Mouse (Mus musculus) embryonic facial prominence, embryonic 15.5 days (tissue): Measurements from ENCODE around the gene Map4k2. TPM values are rescaled to one million over a fixed set of nuclear protein-coding genes. Genes with fewer than 3 reads are reported as not detected.

Source experiments
- ATAC-seq: fragments of 200-750 bp; cut with Nextera tagmentation; 2 replicates; pipeline ENCODE4 v1.8.0; 2017; ENCODE audit warnings: low read depth, moderate TSS enrichment; ENCODE audit not compliant: insufficient number of reproducible peaks, low FRiP score, low TSS enrichment
- H3K27ac ChIP-seq: fragments of 300-500 bp; sonication (generic); replicated peaks from 2 replicates; pipeline ENCODE4 v1.5.1; 2015; ENCODE audit warnings: mild to moderate bottlenecking, inconsistent platforms
- H3K27me3 ChIP-seq: fragments of 300-500 bp; sonication (generic); 2 replicates; pipeline ENCODE4 v1.6.1; 2015; ENCODE audit warnings: inconsistent platforms
- H3K36me3 ChIP-seq: fragments of 300-500 bp; sonication (generic); 2 replicates; pipeline ENCODE4 v1.6.1; 2015; ENCODE audit warnings: mild to moderate bottlenecking, inconsistent platforms
- H3K4me1 ChIP-seq: fragments of 300-500 bp; sonication (generic); 2 replicates; pipeline ENCODE4 v1.6.1; 2015; ENCODE audit warnings: inconsistent platforms
- H3K4me2 ChIP-seq: fragments of 300-500 bp; sonication (generic); replicated peaks from 2 replicates; pipeline ENCODE4 v1.6.1; 2015; ENCODE audit warnings: mild to moderate bottlenecking, inconsistent platforms
- H3K4me3 ChIP-seq: fragments of 300-500 bp; sonication (generic); replicated peaks from 2 replicates; pipeline ENCODE4 v1.5.1; 2015; ENCODE audit warnings: mild to moderate bottlenecking, inconsistent platforms
- H3K9ac ChIP-seq: fragments of 300-500 bp; sonication (generic); 2 replicates; pipeline ENCODE4 v1.6.1; 2015; ENCODE audit warnings: inconsistent platforms
- H3K9me3 ChIP-seq: fragments of 300-500 bp; sonication (generic); replicated peaks from 2 replicates; pipeline ENCODE4 v1.6.1; 2016; ENCODE audit warnings: inconsistent platforms
- WGBS: fragments of 180-500 bp; shearing (Covaris S2); methylation state at CpG from one replicate; pipeline ENCODE4 v1.1.7; 2015; 5-methylcytosine and 5-hydroxymethylcytosine counted together
- polyA plus RNA-seq: library from polyadenylated mRNA; unstranded; fragments of >200 nt; fragmentation: Nextera tagmentation; extraction: Ambion mirVana; gene quantifications from 2 replicates; pipeline ENCODE4 v1.2.1, GENCODE M21; 2015

Gene Map4k2
- polyA plus RNA-seq, 1 experiment from 2014 or later: 16.7 TPM

- Histone ChIP-seq H3K4me1 (peaks cover 28% of the 10 kb centered on the region), H3K9ac (no peak overlapping the region), H3K27me3 (peaks cover 15% of the 10 kb centered on the region), H3K4me3 (no peak overlapping the region), H3K9me3 (no peaks in the 10 kb centered on the region), H3K4me2 (no peak overlapping the region), H3K27ac (no peak overlapping the region), H3K36me3 (no peaks in the 10 kb centered on the region)
- 85% methylated on average over 5 of the region's 5 CpGs for WGBS
- ATAC-seq: no peak
Observed at GRCm38 (mm10) chr19:6396237-6396636, 55.3 kb downstream of the Map4k2 start.

- Histone ChIP-seq H3K4me3 (no peak overlapping the region), H3K4me2 (no peak overlapping the region), H3K36me3 (no peaks in the 10 kb centered on the region), H3K27ac (no peak overlapping the region), H3K27me3 (peaks cover 29% of the 10 kb centered on the region), H3K9me3 (no peaks in the 10 kb centered on the region), H3K4me1 (peaks cover 37% of the 10 kb centered on the region), H3K9ac (no peak overlapping the region)
- no peak for ATAC-seq
- WGBS: 86% methylated on average over 22 of the region's 22 CpGs
Observed at GRCm38 (mm10) chr19:6397582-6398249, 56.8 kb downstream of the Map4k2 start.

GRCm38 (mm10) chr19:6398447-6399284 lies 57.7 kb downstream of the Map4k2 start:
- H3K4me2 ChIP-seq: peak overlapping the region; percentile 97
- peaks cover 38% of the 10 kb centered on the region for H3K27me3 ChIP-seq
- no peak overlapping the region; the same call in 1 of the 2 replicates for H3K27ac ChIP-seq
- no peak overlapping the region for H3K9ac ChIP-seq
- peaks cover 37% of the 10 kb centered on the region for H3K4me1 ChIP-seq
- H3K36me3 ChIP-seq: no peaks in the 10 kb centered on the region
- no peaks in the 10 kb centered on the region for H3K9me3 ChIP-seq
- peak; percentile 40 for ATAC-seq
- WGBS: 1% methylated on average over 37 of the region's 39 CpGs
- H3K4me3 ChIP-seq: peak overlapping the region; percentile 52

DNA sequence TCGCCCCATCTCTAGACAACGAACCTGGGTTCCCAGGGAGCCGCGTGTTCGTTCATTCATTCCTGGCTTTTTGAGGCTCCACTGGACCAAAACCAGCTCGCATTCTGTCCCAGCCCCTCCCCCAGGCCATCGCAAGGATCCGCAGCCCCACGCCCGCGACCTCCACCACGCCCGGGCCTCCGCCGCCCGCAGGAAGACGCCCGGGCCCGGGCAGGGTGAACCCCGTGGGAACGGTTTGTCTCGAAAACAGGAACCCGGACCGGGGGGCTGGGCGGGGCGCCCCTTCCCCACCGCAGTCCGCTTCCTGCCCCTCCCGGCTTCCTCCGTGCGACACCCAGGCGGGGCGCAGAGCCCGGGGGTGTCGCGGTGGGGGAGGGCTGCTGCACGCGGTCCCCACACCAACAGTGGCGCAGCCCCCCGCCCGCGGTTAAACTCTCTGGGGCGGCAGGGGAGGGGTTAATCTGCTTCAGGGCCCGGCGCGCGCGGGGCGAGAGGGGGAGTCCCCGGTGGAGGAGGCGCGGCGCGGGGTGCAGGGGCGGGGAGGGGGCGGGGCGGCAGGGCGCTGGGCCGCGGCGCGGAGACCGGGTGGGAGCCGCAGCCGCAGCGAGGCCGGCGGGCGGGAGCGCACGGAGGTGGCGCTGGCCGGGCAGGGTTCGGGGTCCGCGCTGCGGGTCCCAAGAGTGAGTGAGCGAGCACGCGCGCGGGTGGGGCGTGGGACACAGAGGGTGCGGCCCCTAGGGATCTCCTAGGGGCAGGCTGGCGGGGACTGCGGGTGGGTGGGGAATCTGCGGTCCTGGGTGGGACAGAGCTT lies 58.6 kb downstream of the Map4k2 start, which contains the start of gene Rasgrp2:
Gene Rasgrp2 (plus strand): TSS at position 56 of the 811 bp plus-strand sequence.
- peaks cover 41% of the 10 kb centered on the region for H3K27me3 ChIP-seq
- under 1% methylated on average over 80 of the region's 87 CpGs for WGBS
- peaks cover 37% of the 10 kb centered on the region for H3K4me1 ChIP-seq
- no peaks in the 10 kb centered on the region for H3K36me3 ChIP-seq
- ATAC-seq: no peak; the same call in 1 of the 2 replicates
- peak within 1 kb of the TSS; percentile 97 for H3K4me2 ChIP-seq
- peak within 1 kb of the TSS; percentile 35; the same call in 1 of the 2 replicates for H3K9ac ChIP-seq
- H3K9me3 ChIP-seq: no peaks in the 10 kb centered on the region
- H3K27ac ChIP-seq: no peak within 1 kb of the TSS; the same call in 1 of the 2 replicates
- peak within 1 kb of the TSS; percentile 52 for H3K4me3 ChIP-seq

DNA sequence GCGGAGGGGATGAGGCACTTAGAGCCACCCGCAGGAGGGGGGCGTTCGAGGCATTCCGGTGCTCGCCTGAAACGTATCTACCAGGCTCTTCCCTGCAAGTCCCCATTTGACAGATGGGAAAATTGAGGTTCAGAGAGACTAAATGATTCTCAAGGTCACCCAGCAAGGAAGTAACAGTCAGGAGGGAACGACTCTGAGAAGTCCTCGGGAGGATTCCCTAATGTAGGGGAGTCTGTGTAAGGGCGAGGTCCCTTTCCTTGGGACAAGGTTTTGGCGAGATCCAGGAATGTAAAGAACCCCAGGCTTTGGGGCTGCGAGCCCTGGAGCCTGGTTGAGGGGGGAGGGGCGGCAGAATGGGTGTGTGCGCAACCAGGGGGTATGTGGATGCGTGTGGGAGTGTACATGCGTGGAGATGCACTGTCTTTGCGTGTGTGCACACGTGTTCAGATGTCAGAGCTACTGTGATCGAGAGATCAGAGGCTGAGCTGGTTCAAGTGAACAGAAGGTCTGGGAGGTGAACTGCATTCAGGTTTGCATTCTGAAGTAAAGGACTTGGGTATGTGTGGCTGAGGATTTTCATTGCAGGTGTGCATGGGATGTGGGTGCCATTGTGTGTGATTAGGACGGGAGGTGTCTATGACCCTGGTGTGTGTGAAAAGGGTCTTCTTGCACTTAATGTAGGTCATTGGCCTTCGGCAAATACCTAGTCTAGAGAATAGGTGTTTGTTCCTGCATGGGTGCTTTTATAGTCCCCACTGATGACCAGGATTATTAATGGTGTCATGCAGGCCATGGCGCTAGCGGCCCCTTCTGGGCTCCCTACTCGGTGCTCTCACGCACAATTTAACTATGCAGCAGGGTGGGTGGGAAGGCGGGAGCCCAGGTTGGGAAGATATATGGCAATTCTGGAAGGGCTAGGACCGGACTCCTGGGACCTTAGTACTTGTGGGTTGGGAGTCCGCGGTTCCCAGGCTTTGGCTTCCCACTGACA lies 59.5 kb downstream of the Map4k2 start:
- H3K9ac ChIP-seq: 0 out of 2 replicates have a peak overlapping the region, but pooled peaks have one; percentile 35
- H3K4me1 ChIP-seq: peaks cover 37% of the 10 kb centered on the region
- H3K4me2 ChIP-seq: peak overlapping the region; percentile 97
- H3K4me3 ChIP-seq: peak overlapping the region; percentile 52
- peaks cover 44% of the 10 kb centered on the region for H3K27me3 ChIP-seq
- ATAC-seq: 0 out of 2 replicates have a peak, but pooled peaks have one; percentile 1
- H3K36me3 ChIP-seq: no peaks in the 10 kb centered on the region
- no peaks in the 10 kb centered on the region for H3K9me3 ChIP-seq
- no peak overlapping the region for H3K27ac ChIP-seq
- whole genome bisulfite sequencing: 1% methylated on average over 29 of the region's 29 CpGs

- 0 out of 2 replicates have a peak, but pooled peaks have one; percentile 21 for ATAC-seq
- 1% methylated on average over 32 of the region's 32 CpGs for WGBS
Observed at GRCm38 (mm10) chr19:6401131-6401815, 60.3 kb downstream of the Map4k2 start.

GRCm38 (mm10) chr19:6401951-6402350 lies 61.0 kb downstream of the Map4k2 start:
- H3K4me3 ChIP-seq: peak overlapping the region; percentile 52
- no peaks in the 10 kb centered on the region for H3K9me3 ChIP-seq
- WGBS: 8% methylated on average over 9 of the region's 9 CpGs
- no peak overlapping the region for H3K27ac ChIP-seq
- H3K9ac ChIP-seq: no peak overlapping the region
- peak overlapping the region; percentile 97 for H3K4me2 ChIP-seq
- H3K27me3 ChIP-seq: peaks cover 44% of the 10 kb centered on the region
- H3K36me3 ChIP-seq: no peaks in the 10 kb centered on the region
- peaks cover 37% of the 10 kb centered on the region for H3K4me1 ChIP-seq
- ATAC-seq: no peak

More at GRCm38 (mm10) chr19:6401131-6401815, 60.3 kb downstream of the Map4k2 start:
- H3K4me2 ChIP-seq: peak overlapping the region; percentile 97
- no peak overlapping the region for H3K9ac ChIP-seq
- H3K4me1 ChIP-seq: peaks cover 37% of the 10 kb centered on the region
- peaks cover 44% of the 10 kb centered on the region for H3K27me3 ChIP-seq
- no peak overlapping the region for H3K27ac ChIP-seq
- peak overlapping the region; percentile 52 for H3K4me3 ChIP-seq
- no peaks in the 10 kb centered on the region for H3K9me3 ChIP-seq
- no peaks in the 10 kb centered on the region for H3K36me3 ChIP-seq

DNA sequence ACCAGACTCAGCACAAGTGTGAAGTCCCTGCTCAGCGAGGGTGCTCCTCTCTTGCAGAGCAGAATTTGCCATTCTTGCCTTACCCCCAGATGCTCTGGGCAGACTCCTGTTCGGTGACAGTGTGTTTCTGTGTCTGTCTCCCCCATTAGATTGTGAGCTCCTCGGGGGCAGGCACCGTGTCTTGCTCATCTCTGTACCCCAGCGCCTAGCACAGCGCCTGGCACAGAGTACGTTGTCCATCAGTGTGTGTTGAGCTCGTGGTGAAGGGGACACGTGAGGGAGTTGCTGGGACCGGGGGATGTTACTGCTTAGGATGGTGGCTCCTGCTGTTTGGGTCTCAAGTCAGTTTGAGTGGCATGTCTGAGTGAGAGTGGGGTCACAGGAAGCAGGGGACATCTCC lies 62.9 kb downstream of the Map4k2 start:
- no peak overlapping the region for H3K9ac ChIP-seq
- peaks cover 44% of the 10 kb centered on the region for H3K27me3 ChIP-seq
- no peaks in the 10 kb centered on the region for H3K9me3 ChIP-seq
- peaks cover 30% of the 10 kb centered on the region for H3K4me1 ChIP-seq
- H3K36me3 ChIP-seq: no peaks in the 10 kb centered on the region
- no peak overlapping the region for H3K4me3 ChIP-seq
- WGBS: 76% methylated on average over 10 of the region's 10 CpGs
- H3K27ac ChIP-seq: no peak overlapping the region
- no peak overlapping the region for H3K4me2 ChIP-seq
- ATAC-seq: no peak
